Mouse (Mus musculus): ENCODE results near the gene Axin1. TPM values are rescaled to one million over a fixed set of nuclear protein-coding genes. Genes with fewer than 3 reads are reported as not detected.

The Axin1 gene
- polyA plus RNA-seq, 1 experiment from 2014 or later: 6.6 TPM

- H3K36me3 ChIP-seq (ENCODE audit: control insufficient read depth, insufficient read depth, low read length): no peaks in the 10 kb centered on the region
- H3K4me1 ChIP-seq (ENCODE audit: control insufficient read depth, insufficient read depth, low read length): no peaks in the 10 kb centered on the region
- ATAC-seq (ENCODE audit: insufficient read depth, low FRiP score): peak; percentile 88
- no peak overlapping the region for H3K4me2 ChIP-seq (ENCODE audit: low read depth, low read length)
- peak overlapping the region; percentile 69; the same call in 1 of the 2 replicates for H3K27ac ChIP-seq (ENCODE audit: low read length)
- WGBS: 79% methylated on average over 11 of the region's 11 CpGs
- H3K4me3 ChIP-seq (replicated peaks; ENCODE audit: low read length): no peak overlapping the region
- H3K9ac ChIP-seq (ENCODE audit: low read length): no peak overlapping the region; the same call in 1 of the 2 replicates
- no peaks in the 10 kb centered on the region for H3K27me3 ChIP-seq (ENCODE audit: control insufficient read depth, insufficient read depth, low read length)
- H3K9me3 ChIP-seq (replicated peaks; ENCODE audit: control insufficient read depth, low read length): no peaks in the 10 kb centered on the region
Observed at GRCm38 (mm10) chr17:26212681-26213080, 74.2 kb downstream of the Axin1 start.

DNA sequence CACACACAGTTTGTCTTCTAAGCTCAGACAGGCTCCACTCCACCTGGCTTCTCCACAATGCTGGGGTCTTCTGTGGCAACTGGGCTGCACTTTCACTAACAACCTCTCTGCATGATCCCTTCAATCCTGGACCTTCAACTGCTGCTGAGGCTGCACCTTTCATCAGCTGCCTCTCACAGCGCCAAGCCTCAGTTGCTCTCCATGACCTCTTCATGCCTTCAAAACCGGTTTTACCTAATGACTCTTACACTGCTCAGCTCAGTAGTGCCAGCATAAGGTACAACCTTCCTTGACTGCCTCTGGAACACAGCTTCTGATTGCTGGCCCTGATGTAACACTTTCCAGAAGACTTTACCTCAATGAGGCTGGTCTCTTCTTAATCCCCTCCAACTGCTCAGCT, 83.0 kb downstream of the Axin1 start:
- H3K4me1 ChIP-seq (ENCODE audit: control insufficient read depth, insufficient read depth, low read length): no peaks in the 10 kb centered on the region
- WGBS: 59% methylated on average over 2 of the region's 2 CpGs

GRCm38 (mm10) chr17:26225150-26225549, 86.7 kb downstream of the Axin1 start:
- WGBS: 57% methylated on average over 12 of the region's 12 CpGs
- no peak overlapping the region for H3K9ac ChIP-seq (ENCODE audit: low read length)

More for the DNA sequence above, 83.0 kb downstream of the Axin1 start:
- Histone ChIP-seq H3K27ac (ENCODE audit: low read length) (peak overlapping the region; percentile 56; the same call in 1 of the 2 replicates), H3K4me3 (replicated peaks; ENCODE audit: low read length) (no peak overlapping the region), H3K36me3 (ENCODE audit: control insufficient read depth, insufficient read depth, low read length) (no peaks in the 10 kb centered on the region), H3K4me2 (ENCODE audit: low read depth, low read length) (no peak overlapping the region), H3K27me3 (ENCODE audit: control insufficient read depth, insufficient read depth, low read length) (no peaks in the 10 kb centered on the region), H3K9ac (ENCODE audit: low read length) (no peak overlapping the region), H3K9me3 (replicated peaks; ENCODE audit: control insufficient read depth, low read length) (no peaks in the 10 kb centered on the region)
- ATAC-seq (ENCODE audit: insufficient read depth, low FRiP score): no peak

GRCm38 (mm10) chr17:26229776-26230175, 91.3 kb downstream of the Axin1 start:
- H3K4me1 ChIP-seq (ENCODE audit: control insufficient read depth, insufficient read depth, low read length): no peaks in the 10 kb centered on the region
- no peak for ATAC-seq (ENCODE audit: insufficient read depth, low FRiP score)
- H3K27ac ChIP-seq (ENCODE audit: low read length): no peak overlapping the region
- no peaks in the 10 kb centered on the region for H3K9me3 ChIP-seq (replicated peaks; ENCODE audit: control insufficient read depth, low read length)
- H3K4me2 ChIP-seq (ENCODE audit: low read depth, low read length): no peak overlapping the region
- H3K9ac ChIP-seq (ENCODE audit: low read length): no peak overlapping the region
- H3K4me3 ChIP-seq (replicated peaks; ENCODE audit: low read length): no peak overlapping the region
- H3K27me3 ChIP-seq (ENCODE audit: control insufficient read depth, insufficient read depth, low read length): no peaks in the 10 kb centered on the region
- 96% methylated on average over 5 of the region's 5 CpGs for WGBS
- H3K36me3 ChIP-seq (ENCODE audit: control insufficient read depth, insufficient read depth, low read length): no peaks in the 10 kb centered on the region

More at GRCm38 (mm10) chr17:26225150-26225549, 86.7 kb downstream of the Axin1 start:
- H3K27me3 ChIP-seq (ENCODE audit: control insufficient read depth, insufficient read depth, low read length): no peaks in the 10 kb centered on the region
- ATAC-seq (ENCODE audit: insufficient read depth, low FRiP score): peak; percentile 88
- H3K27ac ChIP-seq (ENCODE audit: low read length): peak overlapping the region; percentile 85
- H3K4me1 ChIP-seq (ENCODE audit: control insufficient read depth, insufficient read depth, low read length): no peaks in the 10 kb centered on the region
- H3K4me3 ChIP-seq (replicated peaks; ENCODE audit: low read length): no peak overlapping the region
- H3K9me3 ChIP-seq (replicated peaks; ENCODE audit: control insufficient read depth, low read length): no peaks in the 10 kb centered on the region
- H3K36me3 ChIP-seq (ENCODE audit: control insufficient read depth, insufficient read depth, low read length): no peaks in the 10 kb centered on the region
- H3K4me2 ChIP-seq (ENCODE audit: low read depth, low read length): no peak overlapping the region

DNA sequence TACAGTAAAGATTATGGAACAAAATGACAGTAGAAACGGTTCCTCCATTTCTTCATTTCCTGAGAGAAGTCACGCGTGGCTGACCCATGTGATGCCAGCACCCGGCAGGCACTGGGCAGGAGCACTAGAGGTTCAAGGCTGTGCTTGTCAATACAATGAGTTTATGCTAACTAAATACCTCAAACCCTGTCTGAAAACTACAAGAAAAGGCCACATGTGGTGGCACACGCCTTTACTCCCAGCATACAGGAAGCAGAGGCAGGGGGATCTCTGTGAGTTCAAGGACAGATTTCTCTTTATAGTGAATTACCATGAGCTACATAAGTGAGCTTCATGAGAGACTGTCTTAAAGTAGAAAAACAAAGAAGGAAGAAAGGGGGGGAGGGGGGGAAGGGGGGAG, 92.7 kb downstream of the Axin1 start:
- H3K4me1 ChIP-seq (ENCODE audit: control insufficient read depth, insufficient read depth, low read length): peaks cover 7% of the 10 kb centered on the region; the same call in 1 of the 2 replicates
- H3K36me3 ChIP-seq (ENCODE audit: control insufficient read depth, insufficient read depth, low read length): no peaks in the 10 kb centered on the region
- WGBS: 79% methylated on average over 5 of the region's 5 CpGs
- H3K4me3 ChIP-seq (replicated peaks; ENCODE audit: low read length): no peak overlapping the region
- H3K9me3 ChIP-seq (replicated peaks; ENCODE audit: control insufficient read depth, low read length): no peaks in the 10 kb centered on the region
- no peak overlapping the region for H3K9ac ChIP-seq (ENCODE audit: low read length)
- no peak overlapping the region for H3K27ac ChIP-seq (ENCODE audit: low read length)
- no peak overlapping the region for H3K4me2 ChIP-seq (ENCODE audit: low read depth, low read length)
- ATAC-seq (ENCODE audit: insufficient read depth, low FRiP score): no peak
- no peaks in the 10 kb centered on the region for H3K27me3 ChIP-seq (ENCODE audit: control insufficient read depth, insufficient read depth, low read length)

DNA sequence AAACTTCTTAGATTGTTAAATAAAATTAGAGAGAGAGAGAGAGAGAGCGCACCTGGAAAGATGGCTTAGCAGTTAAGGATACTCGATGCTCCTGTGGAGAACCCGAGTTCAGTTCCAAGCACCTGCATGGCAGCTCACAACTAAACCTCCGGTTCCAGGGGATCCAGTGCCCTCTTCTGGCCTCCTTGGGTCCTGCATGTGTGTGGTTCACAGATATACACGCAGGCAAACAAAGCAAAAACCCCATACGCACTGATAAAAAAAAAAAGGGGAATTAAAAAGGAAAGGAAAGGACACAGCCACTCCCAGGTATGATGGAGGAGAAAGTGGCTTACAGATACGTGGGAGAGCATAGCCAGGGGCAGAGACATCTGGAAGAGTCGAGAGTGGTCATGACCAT, 94.4 kb downstream of the Axin1 start:
- WGBS: 76% methylated on average over 8 of the region's 8 CpGs

GRCm38 (mm10) chr17:26234386-26234785, 95.9 kb downstream of the Axin1 start:
- H3K4me1 ChIP-seq (ENCODE audit: control insufficient read depth, insufficient read depth, low read length): peaks cover 15% of the 10 kb centered on the region

More for the DNA sequence above, 94.4 kb downstream of the Axin1 start:
- H3K9ac ChIP-seq (ENCODE audit: low read length): no peak overlapping the region
- H3K27ac ChIP-seq (ENCODE audit: low read length): no peak overlapping the region
- no peaks in the 10 kb centered on the region for H3K27me3 ChIP-seq (ENCODE audit: control insufficient read depth, insufficient read depth, low read length)
- H3K4me1 ChIP-seq (ENCODE audit: control insufficient read depth, insufficient read depth, low read length): peaks cover 15% of the 10 kb centered on the region
- H3K36me3 ChIP-seq (ENCODE audit: control insufficient read depth, insufficient read depth, low read length): no peaks in the 10 kb centered on the region
- H3K4me3 ChIP-seq (replicated peaks; ENCODE audit: low read length): no peak overlapping the region
- H3K9me3 ChIP-seq (replicated peaks; ENCODE audit: control insufficient read depth, low read length): no peaks in the 10 kb centered on the region
- ATAC-seq (ENCODE audit: insufficient read depth, low FRiP score): no peak
- no peak overlapping the region for H3K4me2 ChIP-seq (ENCODE audit: low read depth, low read length)

GRCm38 (mm10) chr17:26235077-26235815, 96.8 kb downstream of the Axin1 start:
- no peak overlapping the region for H3K4me3 ChIP-seq (replicated peaks; ENCODE audit: low read length)
- H3K9me3 ChIP-seq (replicated peaks; ENCODE audit: control insufficient read depth, low read length): no peaks in the 10 kb centered on the region
- H3K9ac ChIP-seq (ENCODE audit: low read length): no peak overlapping the region; the same call in 1 of the 2 replicates
- peaks cover 15% of the 10 kb centered on the region for H3K4me1 ChIP-seq (ENCODE audit: control insufficient read depth, insufficient read depth, low read length)
- no peaks in the 10 kb centered on the region for H3K27me3 ChIP-seq (ENCODE audit: control insufficient read depth, insufficient read depth, low read length)
- no peak for ATAC-seq (ENCODE audit: insufficient read depth, low FRiP score)
- H3K4me2 ChIP-seq (ENCODE audit: low read depth, low read length): no peak overlapping the region
- H3K27ac ChIP-seq (ENCODE audit: low read length): peak overlapping the region; percentile 58
- 58% methylated on average over 13 of the region's 13 CpGs for WGBS
- H3K36me3 ChIP-seq (ENCODE audit: control insufficient read depth, insufficient read depth, low read length): no peaks in the 10 kb centered on the region

More at GRCm38 (mm10) chr17:26234386-26234785, 95.9 kb downstream of the Axin1 start:
- no peak for ATAC-seq (ENCODE audit: insufficient read depth, low FRiP score)
- H3K4me3 ChIP-seq (replicated peaks; ENCODE audit: low read length): no peak overlapping the region
- H3K36me3 ChIP-seq (ENCODE audit: control insufficient read depth, insufficient read depth, low read length): no peaks in the 10 kb centered on the region
- H3K9me3 ChIP-seq (replicated peaks; ENCODE audit: control insufficient read depth, low read length): no peaks in the 10 kb centered on the region
- H3K4me2 ChIP-seq (ENCODE audit: low read depth, low read length): no peak overlapping the region
- no peak overlapping the region for H3K9ac ChIP-seq (ENCODE audit: low read length)
- no peak overlapping the region for H3K27ac ChIP-seq (ENCODE audit: low read length)
- no peaks in the 10 kb centered on the region for H3K27me3 ChIP-seq (ENCODE audit: control insufficient read depth, insufficient read depth, low read length)
- WGBS: 86% methylated on average over 8 of the region's 8 CpGs

GRCm38 (mm10) chr17:26237667-26238066, 99.2 kb downstream of the Axin1 start:
- ATAC-seq (ENCODE audit: insufficient read depth, low FRiP score): peak; percentile 80
- Histone ChIP-seq H3K4me3 (replicated peaks; ENCODE audit: low read length) (no peak overlapping the region), H3K36me3 (ENCODE audit: control insufficient read depth, insufficient read depth, low read length) (no peaks in the 10 kb centered on the region), H3K4me1 (ENCODE audit: control insufficient read depth, insufficient read depth, low read length) (peaks cover 18% of the 10 kb centered on the region), H3K9ac (ENCODE audit: low read length) (no peak overlapping the region), H3K27ac (ENCODE audit: low read length) (peak overlapping the region; percentile 38), H3K4me2 (ENCODE audit: low read depth, low read length) (no peak overlapping the region), H3K27me3 (ENCODE audit: control insufficient read depth, insufficient read depth, low read length) (no peaks in the 10 kb centered on the region), H3K9me3 (replicated peaks; ENCODE audit: control insufficient read depth, low read length) (no peaks in the 10 kb centered on the region)
- WGBS: 62% methylated on average over 10 of the region's 10 CpGs

Data from stomach, embryonic 16.5 days (tissue).